Mouse (Mus musculus): ENCODE results near the gene Ndufs2.

Ndufs2 gene

DNA sequence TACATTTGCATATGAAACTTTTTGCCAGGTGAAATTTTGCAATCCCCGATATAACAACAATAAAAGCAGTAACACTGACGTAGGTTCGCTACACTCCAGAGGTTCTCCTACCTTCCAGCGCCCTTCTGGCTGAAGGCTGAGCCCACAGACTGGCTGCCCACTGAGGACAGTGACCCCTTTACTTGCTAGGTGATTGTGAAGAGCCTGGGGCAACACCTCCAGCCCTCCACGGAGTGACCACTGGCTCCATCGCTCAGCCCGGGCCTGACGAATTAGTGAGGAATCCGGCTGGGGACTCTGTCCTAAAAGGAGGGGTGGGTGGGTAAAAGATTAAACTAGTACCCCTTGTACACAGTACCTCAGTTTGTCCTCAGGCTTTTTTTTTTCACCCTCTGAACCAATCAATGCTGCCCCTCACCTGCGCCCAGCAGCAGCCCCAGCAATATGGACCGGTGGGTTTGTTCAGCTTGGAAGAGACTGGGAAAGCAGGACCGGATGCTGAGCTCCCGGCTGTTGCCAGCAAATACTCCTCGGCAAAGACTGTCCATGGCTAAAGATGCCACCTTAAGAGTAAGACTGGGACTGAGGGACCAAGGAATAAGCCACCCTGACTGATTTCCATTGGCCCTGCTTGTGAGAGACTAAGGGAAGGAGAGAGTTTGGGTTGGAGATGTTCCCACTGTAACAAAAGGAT, 28.0 kb upstream of the Ndufs2 start:
- no peak for DNase-seq (ENCODE audit: low read depth, low spot score)

DNA sequence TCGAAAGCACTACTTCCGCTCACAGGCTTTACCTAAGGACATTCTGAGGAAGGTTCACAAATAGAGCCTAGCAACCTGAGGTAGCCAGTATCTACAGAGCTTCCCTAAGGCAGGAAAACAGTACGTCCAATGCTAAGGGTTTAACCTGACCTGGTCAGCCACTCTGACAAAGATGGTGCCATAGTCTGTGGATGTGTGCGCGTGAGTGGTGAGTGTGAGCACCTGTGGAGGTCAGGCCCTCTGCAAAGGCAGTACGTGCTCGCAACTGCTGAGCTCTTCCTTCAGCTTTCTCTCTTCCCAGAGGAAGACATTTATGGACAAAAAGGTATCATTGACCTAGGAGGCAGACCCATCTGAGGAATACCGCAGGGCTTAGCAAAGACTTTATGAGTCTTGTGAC, 27.2 kb upstream of the Ndufs2 start:
- no peak for DNase-seq (ENCODE audit: low read depth, low spot score)

DNA sequence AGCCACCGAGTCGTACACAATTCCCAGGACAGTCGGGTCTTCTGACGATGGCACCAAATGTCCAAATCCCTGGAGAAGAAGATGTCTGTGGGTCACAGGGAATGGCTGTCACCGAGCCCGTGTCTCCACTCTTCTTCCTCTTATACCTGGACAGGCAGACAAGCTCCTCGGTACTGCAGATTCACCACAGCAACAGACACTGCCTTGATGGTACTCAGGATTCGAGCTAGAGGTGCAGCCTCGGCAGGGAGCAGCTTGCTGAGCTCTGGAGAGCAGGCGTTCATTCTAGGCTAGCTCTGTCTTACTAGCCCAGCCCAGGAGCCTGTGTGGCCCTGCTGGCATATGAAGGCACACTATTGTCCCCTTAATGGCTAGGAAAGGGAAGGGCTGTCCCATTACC, 26.5 kb upstream of the Ndufs2 start:
- DNase-seq (ENCODE audit: low read depth, low spot score): no peak

DNA sequence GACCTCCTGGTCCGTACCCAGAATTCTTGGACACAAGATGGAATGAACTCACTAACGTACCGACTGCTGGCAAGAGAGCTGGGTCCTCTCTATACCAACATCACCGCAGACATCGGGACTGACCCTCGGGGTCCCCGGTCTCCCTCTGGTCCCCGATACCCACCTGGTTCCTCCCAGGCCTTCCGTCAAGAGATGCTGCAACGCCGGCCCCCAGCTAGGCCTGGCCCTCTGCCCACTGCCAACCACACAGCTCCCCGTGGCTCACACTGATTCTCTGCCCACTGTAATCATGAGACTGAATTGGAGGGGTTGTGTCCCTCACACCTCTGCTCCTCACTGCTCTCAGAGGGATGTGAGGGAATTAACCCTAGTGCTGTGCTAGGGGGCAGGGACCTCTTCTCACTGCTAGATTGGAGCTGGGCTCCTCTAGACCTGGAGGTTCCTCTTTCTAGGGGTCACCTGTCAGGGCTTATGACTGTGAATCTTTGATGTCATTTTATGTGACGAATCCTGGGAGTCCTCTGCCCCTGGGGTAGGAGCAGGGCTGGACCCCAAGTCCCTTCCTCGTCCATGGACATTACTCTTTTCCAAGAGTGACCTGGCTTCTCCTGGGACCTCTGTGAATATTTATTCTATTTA, 25.0 kb upstream of the Ndufs2 start:
- DNase-seq (ENCODE audit: low read depth, low spot score): no peak

DNA sequence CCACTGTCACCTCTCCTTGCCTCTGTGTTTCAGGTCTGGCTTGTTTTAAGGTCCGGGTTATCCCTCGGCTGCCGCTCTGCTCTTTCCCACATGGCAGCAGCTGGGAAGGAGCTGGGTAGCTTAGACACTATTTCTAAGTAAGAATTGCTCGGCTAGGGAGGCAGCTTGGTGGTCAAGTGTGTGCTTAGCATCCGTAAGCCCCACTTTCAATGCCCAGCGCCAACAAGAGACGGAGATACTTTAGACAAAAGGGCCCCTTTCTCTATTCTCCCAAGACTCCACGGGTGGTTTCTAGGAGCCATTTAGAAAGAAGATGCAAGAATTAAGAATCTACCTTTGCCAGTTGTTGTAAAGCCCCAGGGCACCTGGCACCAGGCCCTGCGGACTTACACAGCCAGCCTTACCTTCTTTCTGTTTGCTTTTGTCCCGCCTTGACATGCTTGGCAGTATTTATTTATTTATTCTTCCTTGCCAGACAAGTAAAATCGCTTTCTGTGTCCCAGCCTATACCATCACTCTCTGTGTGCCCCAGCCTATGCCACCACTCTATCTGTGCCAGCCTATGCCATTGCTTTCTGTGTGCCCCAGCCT, 24.1 kb upstream of the Ndufs2 start:
- DNase-seq (ENCODE audit: low read depth, low spot score): no peak

DNA sequence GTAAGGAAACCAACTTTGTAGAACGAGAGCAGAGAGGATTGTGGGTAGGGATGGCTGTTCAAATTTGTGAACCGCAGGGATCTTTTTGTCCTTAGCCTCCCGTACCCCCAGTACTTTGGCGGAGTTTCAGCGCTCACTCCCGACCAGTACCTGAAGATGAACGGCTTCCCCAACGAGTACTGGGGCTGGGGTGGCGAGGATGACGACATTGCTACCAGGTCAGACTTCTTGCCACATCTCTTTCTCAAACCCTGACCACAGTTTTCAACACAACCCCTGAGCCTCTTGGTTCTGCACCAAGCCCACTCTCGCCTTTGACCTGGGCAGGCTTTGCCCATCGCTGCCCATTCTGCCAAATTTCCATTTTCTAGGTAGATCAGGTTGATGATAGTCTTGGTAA, 23.0 kb upstream of the Ndufs2 start:
- no peak for DNase-seq (ENCODE audit: low read depth, low spot score)

DNA sequence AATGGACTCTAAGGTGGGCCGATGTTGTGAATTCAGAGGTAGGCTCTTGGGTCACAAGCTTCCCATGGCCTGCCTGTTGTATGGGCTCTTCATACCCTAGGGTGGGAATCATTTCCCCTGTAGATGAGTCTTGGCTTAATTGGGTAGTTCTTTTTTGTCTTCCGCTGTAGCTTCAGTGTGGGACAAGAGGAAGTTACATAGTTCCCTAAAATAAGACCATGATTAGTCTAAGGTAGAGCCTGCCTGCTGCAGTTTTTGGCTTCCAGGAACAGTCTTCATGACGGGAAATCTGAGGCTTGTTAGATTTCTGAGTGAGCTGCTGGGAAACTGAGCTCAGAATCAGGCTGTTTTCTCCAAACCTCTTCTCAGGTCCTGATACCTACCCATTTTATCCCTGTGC, 20.9 kb upstream of the Ndufs2 start:
- no peak for DNase-seq (ENCODE audit: low read depth, low spot score)

DNA sequence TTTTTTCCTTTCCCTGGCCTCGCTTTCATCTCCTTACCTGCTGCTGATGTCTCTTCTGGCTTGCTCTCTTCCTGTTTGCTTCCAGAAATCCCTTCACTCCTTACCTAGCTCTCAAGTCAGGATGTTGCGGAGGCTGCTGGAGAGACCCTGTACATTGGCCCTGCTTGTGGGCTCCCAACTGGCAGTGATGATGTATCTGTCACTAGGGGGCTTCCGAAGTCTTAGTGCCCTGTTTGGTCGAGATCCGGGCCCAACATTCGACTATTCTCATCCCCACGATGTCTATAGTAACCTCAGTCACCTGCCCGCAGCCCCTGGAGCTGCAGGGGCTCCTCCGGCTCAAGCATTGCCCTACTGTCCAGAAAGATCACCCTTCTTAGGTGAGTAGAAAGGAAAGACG, 20.4 kb upstream of the Ndufs2 start:
- DNase-seq (ENCODE audit: low read depth, low spot score): no peak

DNA sequence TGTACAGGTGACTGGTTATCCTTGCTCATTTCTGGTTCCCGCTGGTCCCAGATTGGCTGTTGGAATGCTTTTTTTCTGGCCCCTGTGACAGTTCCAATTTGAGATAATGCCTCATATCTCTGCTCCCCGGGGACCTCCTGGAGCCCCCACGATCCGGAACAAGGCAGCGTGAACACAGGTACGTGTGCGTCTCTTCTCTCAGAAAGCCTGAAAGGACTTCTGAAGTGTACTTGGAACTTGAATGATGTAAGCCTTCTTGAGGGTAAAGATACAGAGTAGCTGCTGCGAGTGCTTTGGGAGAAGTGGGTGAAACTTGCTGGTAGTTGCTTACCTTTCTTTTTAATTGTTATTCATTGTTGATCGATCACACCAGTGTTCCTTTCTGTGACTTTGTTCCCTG, 20.0 kb upstream of the Ndufs2 start:
- DNase-seq (ENCODE audit: low read depth, low spot score): no peak

DNA sequence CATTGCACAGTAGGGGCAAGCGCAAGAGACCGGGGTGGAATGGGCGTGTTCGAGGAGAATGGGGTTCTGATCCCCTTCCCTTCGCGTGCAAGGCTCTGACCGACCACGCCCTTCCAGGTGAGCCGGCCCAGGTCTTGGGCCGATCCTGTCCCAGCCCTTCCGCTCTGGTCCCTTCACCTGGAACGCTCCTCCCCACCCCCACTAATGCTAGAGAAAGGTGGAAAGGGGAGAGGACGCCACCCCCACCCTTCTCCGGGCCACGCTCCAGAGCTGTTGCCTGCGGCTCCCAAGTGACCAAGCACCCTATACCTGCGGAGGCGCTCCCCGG, 19.3 kb upstream of the Ndufs2 start:
- DNase-seq (ENCODE audit: low read depth, low spot score): no peak

DNA sequence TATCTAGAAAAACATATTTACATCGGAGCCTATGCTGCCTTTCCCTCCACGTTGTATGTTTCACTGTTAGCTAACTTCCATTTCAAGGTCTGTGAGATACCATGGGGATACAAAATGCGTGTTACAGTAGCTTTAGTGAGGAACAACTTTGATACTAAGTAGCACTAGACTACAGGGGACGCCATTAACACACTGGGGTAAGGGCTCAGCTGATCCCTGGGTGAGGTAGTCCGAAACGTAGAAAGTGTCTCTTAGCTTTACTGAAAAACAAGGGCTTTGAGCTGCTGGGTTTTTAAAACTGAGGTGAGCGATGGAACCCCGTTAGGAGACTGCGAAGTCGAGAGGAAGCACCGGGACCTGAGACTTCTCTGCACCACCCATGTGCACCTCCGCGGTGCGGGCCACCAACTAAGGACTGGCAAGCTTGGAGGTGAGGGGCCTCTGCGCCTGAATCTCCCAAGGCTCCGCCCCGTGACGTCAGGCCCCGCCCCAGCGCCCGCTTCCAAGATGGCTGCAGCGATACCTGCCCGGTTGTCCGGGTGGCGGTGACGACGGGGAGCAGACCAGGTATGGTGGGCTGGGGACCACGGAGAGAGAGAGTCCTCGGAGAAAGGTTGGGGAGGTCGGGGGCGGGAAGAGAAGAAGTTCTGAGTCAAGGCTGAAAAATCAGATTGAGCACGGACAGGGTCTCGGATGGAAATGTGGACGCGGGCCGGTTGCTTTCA, 18.8 kb upstream of the Ndufs2 start, which contains the start of gene B4galt3:
TSS of gene B4galt3 (plus strand) at position 481 of the 725 bp plus-strand sequence.
- peak; percentile 96 for DNase-seq (ENCODE audit: low read depth, low spot score)

DNA sequence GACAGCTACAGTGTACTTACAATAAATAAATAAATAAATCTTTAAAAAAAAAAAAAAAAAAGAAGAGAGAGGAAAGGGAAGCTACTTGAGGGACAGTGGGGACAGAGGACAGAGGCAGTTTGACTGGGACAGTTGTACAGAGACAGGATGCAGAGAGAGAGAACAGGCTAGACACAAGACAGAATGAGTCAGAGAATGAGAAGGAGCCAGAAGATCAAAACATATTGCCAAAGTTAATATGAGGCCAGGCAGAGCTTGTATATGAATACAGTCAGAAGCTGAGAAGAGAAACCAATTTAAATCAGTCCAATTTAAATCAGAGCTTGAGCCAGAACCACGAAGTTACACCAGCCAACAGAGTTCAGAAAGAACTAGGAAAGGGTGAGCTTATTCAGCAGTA, 17.2 kb upstream of the Ndufs2 start:
- DNase-seq (ENCODE audit: low read depth, low spot score): no peak

DNA sequence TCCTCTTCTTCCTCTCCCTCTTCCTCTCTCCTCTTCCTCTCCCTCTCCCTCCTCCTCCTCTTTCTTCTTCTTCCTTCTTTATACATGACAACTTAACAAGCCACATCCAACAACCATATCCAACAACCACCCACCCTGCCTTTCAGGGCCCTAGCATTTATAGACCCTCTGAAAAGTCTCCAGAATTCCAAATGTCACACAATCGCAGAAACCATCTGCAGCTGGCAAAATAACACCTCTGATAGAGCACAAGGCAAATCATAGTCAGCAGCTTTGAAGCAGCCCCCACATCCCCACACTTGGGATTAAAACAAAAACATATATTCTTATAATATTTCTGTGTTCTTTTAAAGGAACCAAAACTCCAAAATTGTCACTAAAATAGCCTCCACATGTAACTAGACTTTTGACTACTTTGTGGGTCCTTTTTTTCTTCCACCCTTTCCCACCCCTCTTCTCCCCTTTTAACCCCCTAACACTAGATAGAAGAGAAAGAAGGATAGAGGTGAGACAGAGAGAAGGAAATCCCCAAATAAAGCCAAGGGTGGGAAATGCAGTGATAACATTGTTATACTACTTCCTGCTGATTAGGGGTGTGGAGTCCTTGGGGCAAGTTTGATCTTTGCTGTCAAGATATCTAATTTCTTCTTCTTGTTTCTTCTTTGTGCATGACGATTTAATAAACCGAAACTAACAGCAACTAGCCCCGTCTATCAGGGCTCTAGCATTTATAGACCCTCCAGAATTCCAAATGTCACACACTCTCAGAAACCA, 15.0 kb upstream of the Ndufs2 start:
- DNase-seq (ENCODE audit: low read depth, low spot score): no peak

DNA sequence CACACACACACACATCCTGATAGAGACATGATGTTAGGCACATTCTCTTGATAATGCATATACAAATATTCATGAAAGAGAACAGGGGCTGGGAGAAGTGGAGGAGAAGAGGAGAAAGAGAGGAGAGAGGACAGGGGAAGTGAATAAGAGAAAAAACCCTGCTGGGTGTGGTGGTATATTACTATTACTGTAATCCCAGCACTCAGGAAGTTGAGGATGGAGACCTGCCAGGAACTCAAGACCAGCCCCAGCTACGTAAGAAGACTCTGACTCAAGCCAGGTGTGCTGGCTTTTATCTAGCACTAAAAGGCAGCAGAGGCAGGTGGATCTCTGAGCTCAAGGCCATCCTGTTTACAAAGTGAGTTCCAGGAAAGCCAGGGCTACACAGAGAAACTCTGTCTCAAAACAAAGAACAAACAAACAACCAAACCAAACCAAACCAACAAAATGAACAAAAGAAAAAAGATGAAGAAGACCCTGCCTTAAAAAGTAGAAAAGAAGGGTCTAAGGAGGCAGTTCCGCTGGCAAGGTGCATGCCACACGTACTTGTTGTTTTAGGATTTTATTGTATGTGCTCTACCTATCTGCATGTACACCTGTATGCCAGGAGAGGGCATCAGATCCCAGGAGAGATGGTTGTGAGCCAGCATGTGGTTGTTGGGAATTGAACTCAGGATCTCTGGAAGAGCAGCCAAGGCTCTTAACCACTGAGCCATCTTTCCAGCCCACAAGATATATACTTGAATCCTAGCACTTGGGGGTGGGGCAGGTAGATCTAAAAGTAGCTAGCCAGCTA, 12.7 kb upstream of the Ndufs2 start:
- no peak for DNase-seq (ENCODE audit: low read depth, low spot score)

DNA sequence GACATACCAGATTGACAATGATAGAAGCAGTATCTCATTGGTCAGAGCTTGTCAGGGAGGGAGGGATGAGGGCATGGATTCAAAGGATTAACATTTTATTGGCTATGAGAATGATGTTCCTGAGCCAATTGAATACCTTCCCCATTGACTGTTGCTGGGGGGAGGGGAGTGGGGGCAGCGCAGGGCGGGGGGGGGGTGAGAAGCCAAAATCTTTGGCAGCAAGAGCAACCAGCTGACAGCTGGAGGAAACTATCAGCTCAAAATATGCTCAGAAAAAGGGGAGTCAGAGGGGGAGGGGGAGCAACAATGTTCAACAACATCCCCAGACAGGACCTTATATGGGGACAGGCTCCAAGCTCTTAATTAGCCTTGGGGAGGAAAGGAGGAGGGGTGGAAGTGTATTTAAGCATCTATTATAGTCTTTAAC, 12.0 kb upstream of the Ndufs2 start:
- DNase-seq (ENCODE audit: low read depth, low spot score): no peak

DNA sequence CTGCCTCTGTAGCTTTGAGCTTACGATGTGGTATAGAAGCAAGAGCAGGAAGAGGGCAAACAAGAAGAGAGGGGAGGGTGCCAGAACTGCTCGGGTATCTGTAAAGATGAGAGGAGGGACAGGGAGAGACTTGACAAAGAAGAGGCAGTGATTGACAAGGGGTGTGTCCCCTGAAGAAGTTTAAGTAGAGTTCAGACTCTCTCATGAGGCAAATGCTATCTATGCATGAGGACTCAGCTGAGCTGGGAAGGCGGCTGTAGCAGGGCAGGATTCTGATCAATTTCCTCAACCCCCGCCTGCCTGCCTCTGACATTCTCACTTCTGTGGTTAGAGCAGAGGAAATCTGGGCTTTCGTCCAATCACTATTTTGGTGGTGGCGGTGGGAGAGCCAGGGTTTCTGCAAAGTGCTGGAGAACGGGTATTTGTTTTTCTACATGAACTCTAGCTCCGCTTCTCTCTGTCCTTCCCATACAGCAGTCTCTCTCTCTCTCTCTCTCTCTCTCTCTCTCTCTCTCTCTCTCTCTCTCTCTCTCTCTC, 11.5 kb upstream of the Ndufs2 start:
- peak; percentile 49 for DNase-seq (ENCODE audit: low read depth, low spot score)

DNA sequence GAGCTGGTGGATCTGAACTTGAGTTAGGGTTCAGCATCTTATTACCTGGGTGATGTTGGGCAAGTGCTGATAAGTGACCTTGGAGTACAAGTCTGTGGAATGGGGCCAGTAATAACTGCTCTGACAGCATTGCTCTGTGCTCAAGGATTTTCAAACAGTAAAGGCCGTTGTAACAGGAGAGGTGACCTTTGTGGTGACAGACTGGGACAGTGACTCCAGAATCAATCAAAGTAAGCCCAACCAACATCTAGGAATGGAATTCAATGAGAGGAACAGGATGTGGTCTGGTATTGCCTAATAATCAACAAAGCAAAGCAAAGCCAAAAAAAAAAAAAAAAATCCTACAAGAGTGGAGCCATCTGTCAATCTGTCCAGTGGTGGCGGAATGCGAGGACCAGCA, 9.1 kb upstream of the Ndufs2 start:
- no peak for DNase-seq (ENCODE audit: low read depth, low spot score)

DNA sequence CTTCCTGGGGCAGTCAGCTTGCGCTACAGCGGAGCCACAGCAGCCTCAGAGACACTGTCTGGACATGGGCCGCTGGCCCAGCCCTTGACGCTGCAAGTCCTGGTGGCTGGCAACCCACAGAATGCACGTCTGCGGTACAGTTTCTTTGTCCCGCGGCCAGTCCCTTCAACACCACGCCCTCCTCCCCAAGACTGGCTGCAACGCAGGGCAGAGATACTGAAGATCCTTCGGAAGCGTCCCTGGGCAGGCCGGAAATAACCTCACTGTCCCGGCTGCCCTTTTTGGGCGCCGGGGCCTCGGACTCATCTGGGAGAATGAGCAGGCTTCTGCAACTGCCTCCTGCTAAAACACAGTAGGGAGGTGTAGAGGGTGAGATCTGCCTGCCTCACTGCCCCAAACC, 7.7 kb upstream of the Ndufs2 start:
- no peak for DNase-seq (ENCODE audit: low read depth, low spot score)

DNA sequence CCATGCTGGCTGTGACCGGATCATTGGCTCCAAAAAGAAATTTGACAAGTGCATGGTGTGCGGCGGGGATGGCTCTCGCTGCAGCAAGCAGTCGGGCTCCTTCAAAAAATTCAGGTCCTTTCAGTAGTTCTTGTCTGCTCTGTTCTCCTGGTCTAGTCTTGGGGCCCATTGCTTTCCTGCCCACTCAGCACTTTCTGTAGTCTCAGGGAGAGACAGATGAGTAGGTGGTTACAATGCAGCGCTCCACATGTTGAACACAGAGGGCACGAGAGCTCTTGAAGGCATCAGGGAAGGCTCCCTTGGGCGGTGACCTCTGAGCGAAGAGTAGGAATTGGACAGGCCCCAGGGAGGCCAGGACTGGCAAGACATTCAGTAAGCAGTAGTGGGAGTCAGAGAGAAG, 6.6 kb upstream of the Ndufs2 start:
- DNase-seq (ENCODE audit: low read depth, low spot score): no peak

DNA sequence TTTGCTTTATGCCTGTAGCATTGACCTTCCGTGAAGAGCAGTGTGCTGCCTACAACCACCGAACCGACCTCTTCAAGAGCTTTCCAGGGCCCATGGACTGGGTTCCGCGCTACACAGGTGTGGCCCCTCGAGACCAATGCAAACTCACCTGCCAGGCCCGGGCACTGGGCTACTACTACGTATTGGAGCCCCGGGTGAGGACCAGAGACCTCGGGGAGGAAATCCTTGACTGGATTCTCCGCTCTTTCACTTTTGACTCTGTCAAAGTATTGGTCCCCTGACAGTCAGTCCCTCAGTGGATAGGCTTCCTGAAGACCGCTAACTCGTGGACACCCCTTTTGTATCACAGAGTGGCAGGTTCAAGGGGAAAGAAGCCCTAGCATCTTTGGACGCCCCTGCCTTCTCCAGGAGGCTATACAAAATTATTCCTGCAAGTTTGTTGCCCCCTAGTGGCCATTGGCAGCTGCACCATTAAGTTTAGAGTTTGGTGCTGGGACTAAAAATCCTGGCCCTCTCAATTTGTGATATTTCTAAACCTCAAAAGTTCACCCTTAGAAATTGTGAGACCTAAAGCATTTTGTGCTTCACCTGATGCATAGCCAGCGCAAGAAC, 5.9 kb upstream of the Ndufs2 start:
- DNase-seq (ENCODE audit: low read depth, low spot score): peak; percentile 79
